Mouse (Mus musculus): ENCODE measurements around the gene Eml6.
"Not testable (repeated sequence)": the region's sequence is repeated elsewhere in the genome, so short reads cannot be mapped to it uniquely, and the experiment has no call there.

Eml6 gene

GRCm38 (mm10) chr11:29762768-29763167 lies 263.1 kb downstream of the Eml6 start:
- no peaks in the 10 kb centered on the region; the same call in 1 of the 2 replicates for H3K27me3 ChIP-seq (ENCODE audit: control insufficient read depth, insufficient read depth, low read length, poor library complexity, severe bottlenecking)
- no peak for DNase-seq (ENCODE audit: low read depth, low spot score)
- no peaks in the 10 kb centered on the region for H3K36me3 ChIP-seq (ENCODE audit: control insufficient read depth, insufficient read depth, low read length, poor library complexity, severe bottlenecking)

- no peaks in the 10 kb centered on the region for H3K36me3 ChIP-seq (ENCODE audit: control insufficient read depth, insufficient read depth, low read length, poor library complexity, severe bottlenecking)
- DNase-seq (ENCODE audit: low read depth, low spot score) = no peak
- no peaks in the 10 kb centered on the region; the same call in 1 of the 2 replicates for H3K27me3 ChIP-seq (ENCODE audit: control insufficient read depth, insufficient read depth, low read length, poor library complexity, severe bottlenecking)
Measured at GRCm38 (mm10) chr11:29761387-29761786, 264.4 kb downstream of the Eml6 start.

GRCm38 (mm10) chr11:29758617-29759016 lies 267.2 kb downstream of the Eml6 start:
- H3K27me3 ChIP-seq (ENCODE audit: control insufficient read depth, insufficient read depth, low read length, poor library complexity, severe bottlenecking) = no peaks in the 10 kb centered on the region; the same call in 1 of the 2 replicates

GRCm38 (mm10) chr11:29756007-29756406 lies 269.8 kb downstream of the Eml6 start:
- not testable (repeated sequence) for DNase-seq (ENCODE audit: low read depth, low spot score); H3K36me3 ChIP-seq (ENCODE audit: control insufficient read depth, insufficient read depth, low read length, poor library complexity, severe bottlenecking); H3K27me3 ChIP-seq (ENCODE audit: control insufficient read depth, insufficient read depth, low read length, poor library complexity, severe bottlenecking)

More at GRCm38 (mm10) chr11:29758617-29759016, 267.2 kb downstream of the Eml6 start:
- H3K36me3 ChIP-seq (ENCODE audit: control insufficient read depth, insufficient read depth, low read length, poor library complexity, severe bottlenecking) = no peaks in the 10 kb centered on the region
- no peak for DNase-seq (ENCODE audit: low read depth, low spot score)

- DNase-seq (ENCODE audit: low read depth, low spot score) = no peak
- H3K27me3 ChIP-seq (ENCODE audit: control insufficient read depth, insufficient read depth, low read length, poor library complexity, severe bottlenecking) = no peaks in the 10 kb centered on the region
- H3K36me3 ChIP-seq (ENCODE audit: control insufficient read depth, insufficient read depth, low read length, poor library complexity, severe bottlenecking) = no peaks in the 10 kb centered on the region
Measured at GRCm38 (mm10) chr11:29751648-29752611, 273.9 kb downstream of the Eml6 start.

GRCm38 (mm10) chr11:29751013-29751412 lies 274.8 kb downstream of the Eml6 start:
- no peak for DNase-seq (ENCODE audit: low read depth, low spot score)
- Histone ChIP-seq H3K36me3 (ENCODE audit: control insufficient read depth, insufficient read depth, low read length, poor library complexity, severe bottlenecking) (peaks cover 5% of the 10 kb centered on the region; the same call in 1 of the 2 replicates), H3K27me3 (ENCODE audit: control insufficient read depth, insufficient read depth, low read length, poor library complexity, severe bottlenecking) (no peaks in the 10 kb centered on the region)

GRCm38 (mm10) chr11:29749468-29749829 lies 276.4 kb downstream of the Eml6 start:
- DNase-seq (ENCODE audit: low read depth, low spot score) = no peak
- Histone ChIP-seq H3K36me3 (ENCODE audit: control insufficient read depth, insufficient read depth, low read length, poor library complexity, severe bottlenecking) (peaks cover 5% of the 10 kb centered on the region; the same call in 1 of the 2 replicates), H3K27me3 (ENCODE audit: control insufficient read depth, insufficient read depth, low read length, poor library complexity, severe bottlenecking) (no peaks in the 10 kb centered on the region)

GRCm38 (mm10) chr11:29748750-29749467 lies 276.9 kb downstream of the Eml6 start:
- no peak for DNase-seq (ENCODE audit: low read depth, low spot score)
- Histone ChIP-seq H3K36me3 (ENCODE audit: control insufficient read depth, insufficient read depth, low read length, poor library complexity, severe bottlenecking) (peaks cover 5% of the 10 kb centered on the region; the same call in 1 of the 2 replicates), H3K27me3 (ENCODE audit: control insufficient read depth, insufficient read depth, low read length, poor library complexity, severe bottlenecking) (no peaks in the 10 kb centered on the region; the same call in 1 of the 2 replicates)

GRCm38 (mm10) chr11:29747881-29748280 lies 278.0 kb downstream of the Eml6 start:
- Histone ChIP-seq H3K27me3 (ENCODE audit: control insufficient read depth, insufficient read depth, low read length, poor library complexity, severe bottlenecking) (no peaks in the 10 kb centered on the region; the same call in 1 of the 2 replicates), H3K36me3 (ENCODE audit: control insufficient read depth, insufficient read depth, low read length, poor library complexity, severe bottlenecking) (peaks cover 6% of the 10 kb centered on the region; the same call in 1 of the 2 replicates)
- no peak for DNase-seq (ENCODE audit: low read depth, low spot score)

- no peak for DNase-seq (ENCODE audit: low read depth, low spot score)
- Histone ChIP-seq H3K27me3 (ENCODE audit: control insufficient read depth, insufficient read depth, low read length, poor library complexity, severe bottlenecking) (no peaks in the 10 kb centered on the region; the same call in 1 of the 2 replicates), H3K36me3 (ENCODE audit: control insufficient read depth, insufficient read depth, low read length, poor library complexity, severe bottlenecking) (peaks cover 6% of the 10 kb centered on the region; the same call in 1 of the 2 replicates)
Measured at GRCm38 (mm10) chr11:29747365-29747764, 278.5 kb downstream of the Eml6 start.

- no peak for DNase-seq (ENCODE audit: low read depth, low spot score)
- H3K27me3 ChIP-seq (ENCODE audit: control insufficient read depth, insufficient read depth, low read length, poor library complexity, severe bottlenecking) = no peaks in the 10 kb centered on the region; the same call in 1 of the 2 replicates
- peaks cover 10% of the 10 kb centered on the region; the same call in 1 of the 2 replicates for H3K36me3 ChIP-seq (ENCODE audit: control insufficient read depth, insufficient read depth, low read length, poor library complexity, severe bottlenecking)
Measured at GRCm38 (mm10) chr11:29746203-29746602, 279.6 kb downstream of the Eml6 start.

GRCm38 (mm10) chr11:29745513-29745912 lies 280.3 kb downstream of the Eml6 start:
- DNase-seq (ENCODE audit: low read depth, low spot score) = no peak
- H3K36me3 ChIP-seq (ENCODE audit: control insufficient read depth, insufficient read depth, low read length, poor library complexity, severe bottlenecking) = peaks cover 10% of the 10 kb centered on the region; the same call in 1 of the 2 replicates

GRCm38 (mm10) chr11:29744760-29745430 lies 280.9 kb downstream of the Eml6 start:
- H3K27me3 ChIP-seq (ENCODE audit: control insufficient read depth, insufficient read depth, low read length, poor library complexity, severe bottlenecking) = no peaks in the 10 kb centered on the region; the same call in 1 of the 2 replicates
- H3K36me3 ChIP-seq (ENCODE audit: control insufficient read depth, insufficient read depth, low read length, poor library complexity, severe bottlenecking) = peaks cover 10% of the 10 kb centered on the region; the same call in 1 of the 2 replicates
- no peak for DNase-seq (ENCODE audit: low read depth, low spot score)

More at GRCm38 (mm10) chr11:29745513-29745912, 280.3 kb downstream of the Eml6 start:
- H3K27me3 ChIP-seq (ENCODE audit: control insufficient read depth, insufficient read depth, low read length, poor library complexity, severe bottlenecking) = no peaks in the 10 kb centered on the region; the same call in 1 of the 2 replicates

GRCm38 (mm10) chr11:29739752-29740151 lies 286.1 kb downstream of the Eml6 start:
- H3K36me3 ChIP-seq (ENCODE audit: control insufficient read depth, insufficient read depth, low read length, poor library complexity, severe bottlenecking) = peaks cover 8% of the 10 kb centered on the region; the same call in 1 of the 2 replicates
- H3K27me3 ChIP-seq (ENCODE audit: control insufficient read depth, insufficient read depth, low read length, poor library complexity, severe bottlenecking) = no peaks in the 10 kb centered on the region; the same call in 1 of the 2 replicates
- no peak for DNase-seq (ENCODE audit: low read depth, low spot score)
